Mouse (Mus musculus) embryonic fibroblast, embryonic 13.5 days (primary cell): Measurements from ENCODE around the gene Olfr102. TPM values are rescaled to one million over a fixed set of nuclear protein-coding genes. Genes with fewer than 3 reads are reported as not detected.

Source experiments
- H3K27ac ChIP-seq: 2 replicates; pipeline ENCODE4 v1.5.1; 2012; ENCODE audit warnings: low read length, control low read depth, inconsistent platforms; ENCODE audit not compliant: insufficient read depth
- H3K4me1 ChIP-seq: 2 replicates; pipeline ENCODE4 v1.6.1; 2011; ENCODE audit warnings: low read length; ENCODE audit not compliant: control insufficient read depth, insufficient read depth
- H3K4me3 ChIP-seq: 2 replicates; pipeline ENCODE4 v1.5.1; 2011; ENCODE audit warnings: mild to moderate bottlenecking, control low read depth, low read length; ENCODE audit not compliant: insufficient read depth
- CTCF ChIP-seq: IDR thresholded peaks from 2 replicates; pipeline ENCODE4 v1.5.1; 2011; ENCODE audit warnings: mild to moderate bottlenecking, control low read depth, low read length, moderate library complexity, borderline replicate concordance; ENCODE audit not compliant: insufficient read depth
- POLR2A ChIP-seq: IDR thresholded peaks from 2 replicates; pipeline ENCODE4 v1.6.1; 2011; ENCODE audit warnings: low read depth, mild to moderate bottlenecking, control low read depth, low read length, moderate library complexity
- polyA plus RNA-seq: library from polyadenylated mRNA; stranded (reverse); fragments of >200 nt; gene quantifications from 2 replicates; pipeline ENCODE4 v1.2.4, GENCODE M21; 2011; ENCODE audit warnings: low read depth; ENCODE audit not compliant: missing spikeins, insufficient read length

Gene Olfr102
- polyA plus RNA-seq, 1 experiment, result not detected

- H3K27ac ChIP-seq, result no peak within 1 kb of the TSS
- peaks cover 2% of the 10 kb centered on the region; the same call in 1 of the 2 replicates for H3K4me1 ChIP-seq
- H3K4me3 ChIP-seq, result peak within 1 kb of the TSS; percentile 95
- TF ChIP-seq POLR2A, result no peak
Measured at GRCm38 (mm10) chr17:37270058-37270701, 46.7 kb downstream of the Olfr102 start, which contains the start of gene H2-M3. Gene H2-M3 (plus strand): TSS chr17:37270220.

GRCm38 (mm10) chr17:37263626-37264025 lies 53.2 kb downstream of the Olfr102 start, which contains the start of gene Olfr98:
Gene Olfr98 (minus strand): TSS chr17:37263749.
- TF ChIP-seq CTCF (no peak), POLR2A (no peak)
- Histone ChIP-seq H3K4me3 (no peak within 1 kb of the TSS), H3K27ac (no peak within 1 kb of the TSS), H3K4me1 (no peaks in the 10 kb centered on the region)

Other genes with a start within 250 kb of the Olfr102 start
- not detected in 2 replicates for gene Olfr90, start 228.6 kb downstream of the Olfr102 start, polyA plus RNA-seq
- gene Olfr91, start 218.8 kb downstream of the Olfr102 start, polyA plus RNA-seq, result not detected in 2 replicates
- gene Olfr92, start 197.0 kb downstream of the Olfr102 start, polyA plus RNA-seq, result not detected in 2 replicates
- not detected in 2 replicates for gene Olfr93, start 155.6 kb downstream of the Olfr102 start, polyA plus RNA-seq
- not detected in 2 replicates for gene Ubd, start 123.2 kb downstream of the Olfr102 start, polyA plus RNA-seq
- not detected in 2 replicates for gene Olfr94, start 116.1 kb downstream of the Olfr102 start, polyA plus RNA-seq
- gene Olfr95, start 103.9 kb downstream of the Olfr102 start, polyA plus RNA-seq, result not detected in 2 replicates
- gene Olfr96, start 96.9 kb downstream of the Olfr102 start, polyA plus RNA-seq, result not detected in 2 replicates
- not detected in 2 replicates for gene Olfr97, start 79.7 kb downstream of the Olfr102 start, polyA plus RNA-seq
- not detected in 2 replicates for gene Olfr98, start 53.3 kb downstream of the Olfr102 start, polyA plus RNA-seq
- 5.3 and 5.7 TPM in 2 replicates for gene H2-M3, start 46.8 kb downstream of the Olfr102 start, polyA plus RNA-seq
- not detected in 2 replicates for gene Olfr99, start 33.6 kb downstream of the Olfr102 start, polyA plus RNA-seq
- gene Olfr101, start 12.7 kb downstream of the Olfr102 start, polyA plus RNA-seq, result not detected in 2 replicates
- gene Olfr103, start 22.6 kb upstream of the Olfr102 start, polyA plus RNA-seq, result not detected in 2 replicates
- gene Olfr104-ps, start 42.5 kb upstream of the Olfr102 start, polyA plus RNA-seq, result not detected in 2 replicates
- not detected in 2 replicates for gene Olfr105-ps, start 62.0 kb upstream of the Olfr102 start, polyA plus RNA-seq
- gene Olfr106-ps, start 73.3 kb upstream of the Olfr102 start, polyA plus RNA-seq, result not detected in 2 replicates
- gene Olfr107, start 82.2 kb upstream of the Olfr102 start, polyA plus RNA-seq, result not detected in 2 replicates
- gene Olfr108, start 128.4 kb upstream of the Olfr102 start, polyA plus RNA-seq, result not detected in 2 replicates
- not detected in 2 replicates for gene Olfr109, start 141.9 kb upstream of the Olfr102 start, polyA plus RNA-seq
- not detected in 2 replicates for gene H2-M2, start 166.5 kb upstream of the Olfr102 start, polyA plus RNA-seq
- gene Olfr110, start 175.4 kb upstream of the Olfr102 start, polyA plus RNA-seq, result not detected in 2 replicates
- gene Olfr111, start 191.0 kb upstream of the Olfr102 start, polyA plus RNA-seq, result not detected in 2 replicates